Mouse (Mus musculus) testis, adult 2 months (tissue): ENCODE measurements around the gene Numbl.

Experiments used
- CTCF ChIP-seq: fragments of 200-500 bp; IDR thresholded peaks from 2 replicates; pipeline ENCODE4 v1.5.1; 2012; ENCODE audit warnings: low read depth, mild to moderate bottlenecking, inconsistent platforms, low read length, moderate library complexity; ENCODE audit not compliant: control insufficient read depth, insufficient read depth, insufficient replicate concordance
- POLR2A ChIP-seq: fragments of 200-500 bp; IDR thresholded peaks from 2 replicates; pipeline ENCODE4 v1.6.1; 2012; ENCODE audit warnings: low read depth, mild to moderate bottlenecking, inconsistent platforms, low read length, moderate library complexity; ENCODE audit not compliant: control insufficient read depth

GRCm38 (mm10) chr7:27310306-27310705, 52.1 kb downstream of the Numbl start:
- TF ChIP-seq POLR2A (no peak), CTCF (no peak)
